ENCODE assay signal across 8 mouse cellular contexts in the genomic region with DNA sequence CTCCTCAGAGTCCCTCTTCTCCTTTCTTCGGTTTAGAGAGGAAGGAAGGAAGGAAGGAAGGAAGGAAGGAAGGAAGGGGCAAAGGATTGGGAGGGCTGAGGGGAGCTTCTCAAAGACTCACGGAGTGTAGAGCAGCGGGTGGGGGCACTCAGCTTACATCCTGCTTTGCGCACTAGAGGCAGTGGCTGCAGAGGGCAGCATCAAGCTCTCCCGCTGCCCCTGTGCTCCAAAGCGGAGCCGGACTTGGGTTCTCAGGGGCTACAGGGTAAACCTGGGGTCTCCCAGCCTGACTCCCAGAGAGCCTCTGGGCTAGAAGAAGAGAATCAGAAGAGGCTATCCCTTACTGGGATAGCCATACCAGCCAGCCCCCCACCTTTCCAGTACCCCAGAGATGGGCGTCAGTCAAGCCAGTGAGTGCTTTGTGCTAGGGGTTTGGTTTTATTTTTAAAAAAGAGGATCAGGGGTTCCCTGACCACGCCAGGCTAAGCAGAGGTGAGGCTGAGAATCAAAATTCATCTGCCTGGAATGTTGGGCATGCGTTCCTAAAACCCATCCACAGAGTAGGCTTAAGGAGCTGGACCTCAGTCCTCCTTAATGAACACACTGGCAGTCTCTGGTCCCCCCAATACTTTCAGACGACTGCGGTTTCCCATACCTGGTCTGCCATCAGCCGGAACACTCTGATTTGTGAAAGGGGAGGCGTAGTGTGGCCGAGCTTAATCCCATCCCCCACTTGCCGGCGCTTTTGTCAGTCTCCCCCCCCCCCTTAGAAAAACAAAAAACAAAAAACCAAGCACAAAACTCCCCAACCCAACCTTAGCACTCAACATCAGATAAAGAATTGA. TPM values are rescaled to one million over a fixed set of nuclear protein-coding genes. Genes with fewer than 3 reads are reported as not detected.
DNase-seq lines count a peak whose midpoint lies in the region; ATAC-seq lines count a peak whose summit lies in the region.

No protein-coding gene starts in this region.

- H3K4me1 ChIP-seq in heart, embryonic 12.5 days (replicated peaks): peaks cover 67% of the 10 kb centered on the region
- peaks cover 84% of the 10 kb centered on the region for H3K4me1 ChIP-seq in forebrain, embryonic 12.5 days
- H3K4me1 ChIP-seq in limb, embryonic 15.5 days: peaks cover 70% of the 10 kb centered on the region

- peak overlapping the region; percentile 66 for H3K4me3 ChIP-seq in heart, embryonic 12.5 days
- H3K4me3 ChIP-seq in forebrain, embryonic 12.5 days (replicated peaks): peak overlapping the region; percentile 72
- H3K4me3 ChIP-seq in limb, embryonic 15.5 days: peak overlapping the region; percentile 75

- ATAC-seq in heart, embryonic 12.5 days (ENCODE audit: insufficient number of reproducible peaks, low FRiP score): no peak
- no peak for ATAC-seq in forebrain, embryonic 12.5 days (ENCODE audit: low FRiP score)
- no peak for ATAC-seq in limb, embryonic 15.5 days (ENCODE audit: insufficient number of reproducible peaks, low FRiP score, low TSS enrichment, low read depth)

- H3K36me3 ChIP-seq in heart, embryonic 12.5 days: no peaks in the 10 kb centered on the region
- H3K36me3 ChIP-seq in forebrain, embryonic 12.5 days (replicated peaks): no peaks in the 10 kb centered on the region
- H3K36me3 ChIP-seq in limb, embryonic 15.5 days: peaks cover 2% of the 10 kb centered on the region; the same call in 1 of the 2 replicates

- H3K9me3 ChIP-seq in heart, embryonic 12.5 days (replicated peaks): no peaks in the 10 kb centered on the region
- no peaks in the 10 kb centered on the region for H3K9me3 ChIP-seq in forebrain, embryonic 12.5 days
- no peaks in the 10 kb centered on the region for H3K9me3 ChIP-seq in limb, embryonic 15.5 days

- H3K27ac ChIP-seq in heart, embryonic 12.5 days (ENCODE audit: poor library complexity, severe bottlenecking): no peak overlapping the region
- peak overlapping the region; percentile 73; the same call in 1 of the 2 replicates for H3K27ac ChIP-seq in forebrain, embryonic 12.5 days
- H3K27ac ChIP-seq in limb, embryonic 15.5 days: peak overlapping the region; percentile 98

- 6% methylated on average over 16 of the region's 17 CpGs for WGBS in heart, embryonic 12.5 days
- 5% methylated on average over 17 of the region's 17 CpGs for WGBS in forebrain, embryonic 12.5 days
- 1% methylated on average over 17 of the region's 17 CpGs for WGBS in limb, embryonic 15.5 days

- peaks cover 66% of the 10 kb centered on the region for H3K27me3 ChIP-seq in heart, embryonic 12.5 days (replicated peaks)
- peaks cover 54% of the 10 kb centered on the region for H3K27me3 ChIP-seq in forebrain, embryonic 12.5 days
- H3K27me3 ChIP-seq in limb, embryonic 15.5 days: peaks cover 17% of the 10 kb centered on the region; the same call in 1 of the 2 replicates

- no peak for DNase-seq in heart, adult 8-10 months (ENCODE audit: low spot score)
- peak; percentile 15 for DNase-seq in CD4-positive helper T cell, adult 2 months (ENCODE audit: low read depth, low spot score)
- no peak for DNase-seq in testis, postnatal 10 days (ENCODE audit: low spot score)
- no peak for DNase-seq in spleen, postnatal 14 days (ENCODE audit: low spot score in 2 of 2)
- no peak for DNase-seq in yolk sac, embryonic 10.5 days (ENCODE audit: low spot score)

- H3K9ac ChIP-seq in heart, embryonic 12.5 days: peak overlapping the region; percentile 60; the same call in 1 of the 2 replicates
- peak overlapping the region; percentile 85 for H3K9ac ChIP-seq in forebrain, embryonic 12.5 days
- peak overlapping the region; percentile 93 for H3K9ac ChIP-seq in limb, embryonic 15.5 days

- peak overlapping the region; percentile 98 for H3K4me2 ChIP-seq in heart, embryonic 12.5 days
- peak overlapping the region; percentile 99 for H3K4me2 ChIP-seq in forebrain, embryonic 12.5 days
- H3K4me2 ChIP-seq in limb, embryonic 15.5 days: peak overlapping the region; percentile 72

RNA-seq across cellular contexts. Expression of a gene that starts 2.0 kb away (rescaled TPM):
- polyA plus RNA-seq in heart, embryonic 12.5 days (2016; fragmentation: Nextera tagmentation; extraction: Ambion mirVana): 1.9 and 2.7 TPM in 2 replicates
- total RNA-seq in heart, adult 8-10 months (2022): 10 to 100 TPM in 3 of 4 experiments, 1 to 10 TPM in 1; 6.7 to 14.6 (median 12.5) TPM
- polyA plus RNA-seq in forebrain, embryonic 12.5 days (2016; fragmentation: Nextera tagmentation; extraction: Ambion mirVana): 9.6 and 12.1 TPM in 2 replicates
- 27.7 and 30.8 TPM in 2 replicates for polyA plus RNA-seq in limb, embryonic 15.5 days (2015; fragmentation: Nextera tagmentation; extraction: Ambion mirVana)

RNA-seq across cellular contexts. Expression of a gene that starts 14.0 kb away (rescaled TPM):
- polyA plus RNA-seq in heart, embryonic 12.5 days (2016; fragmentation: Nextera tagmentation; extraction: Ambion mirVana): not detected in 2 replicates
- total RNA-seq in heart, adult 8-10 months (2022): under 1 TPM; 0.09 to 0.63 (median 0.40) TPM
- 0.19 and 0.26 TPM in 2 replicates for polyA plus RNA-seq in forebrain, embryonic 12.5 days (2016; fragmentation: Nextera tagmentation; extraction: Ambion mirVana)
- 0.27 TPM in 2 replicates for polyA plus RNA-seq in limb, embryonic 15.5 days (2015; fragmentation: Nextera tagmentation; extraction: Ambion mirVana)

RNA-seq across cellular contexts. Expression of a gene that starts 27.8 kb away (rescaled TPM):
- polyA plus RNA-seq in heart, embryonic 12.5 days (2016; fragmentation: Nextera tagmentation; extraction: Ambion mirVana): 14.4 and 14.5 TPM in 2 replicates
- total RNA-seq in heart, adult 8-10 months (2022): 10 to 100 TPM; 21.3 to 28.5 (median 25.1) TPM
- polyA plus RNA-seq in forebrain, embryonic 12.5 days (2016; fragmentation: Nextera tagmentation; extraction: Ambion mirVana): 0.52 and 0.97 TPM in 2 replicates
- polyA plus RNA-seq in limb, embryonic 15.5 days (2015; fragmentation: Nextera tagmentation; extraction: Ambion mirVana): 10.3 and 11.1 TPM in 2 replicates

RNA-seq across cellular contexts. Expression of a gene that starts 49.6 kb away (rescaled TPM):
- 9.1 and 11.5 TPM in 2 replicates for polyA plus RNA-seq in heart, embryonic 12.5 days (2016; fragmentation: Nextera tagmentation; extraction: Ambion mirVana)
- 1 to 10 TPM in 3 of 4 experiments, under 1 TPM in 1; 0.75 to 2.3 (median 1.4) TPM for total RNA-seq in heart, adult 8-10 months (2022)
- 3.7 and 3.8 TPM in 2 replicates for polyA plus RNA-seq in forebrain, embryonic 12.5 days (2016; fragmentation: Nextera tagmentation; extraction: Ambion mirVana)
- polyA plus RNA-seq in limb, embryonic 15.5 days (2015; fragmentation: Nextera tagmentation; extraction: Ambion mirVana): 1.5 and 1.6 TPM in 2 replicates
